Mouse (Mus musculus) naive thymus-derived CD4-positive, alpha-beta T cell, adult 2 months (primary cell): ENCODE measurements around the gene Vamp1.

Source experiments
- DNase-seq: peaks from one replicate; pipeline ENCODE4 v3.0.0-alpha.2; 2011; ENCODE audit warnings: low read depth

The Vamp1 gene

DNA sequence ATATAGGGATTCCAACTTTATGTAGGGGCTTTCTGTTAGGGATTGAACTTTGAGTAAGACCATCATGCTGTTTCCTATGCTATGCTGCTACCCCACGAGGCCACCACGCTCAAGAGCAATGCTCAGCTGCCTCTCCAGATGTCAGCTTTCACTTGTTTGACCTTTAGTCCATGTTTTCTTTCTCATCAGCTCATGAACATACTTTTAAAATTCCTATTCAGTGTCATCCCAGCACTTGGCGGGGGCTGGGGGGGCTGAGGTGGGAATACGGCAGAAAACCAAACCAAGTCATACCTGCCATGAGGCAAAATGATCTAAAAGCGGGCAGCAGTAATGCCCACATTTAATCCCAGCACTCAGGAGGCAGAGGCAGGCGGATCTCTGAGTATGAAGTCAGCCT, 2.2 kb upstream of the Vamp1 start:
- DNase-seq, result no peak

GRCm38 (mm10) chr6:125213715-125214114, 1.6 kb upstream of the Vamp1 start:
- no peak for DNase-seq

GRCm38 (mm10) chr6:125216898-125217297, 1.5 kb downstream of the Vamp1 start:
- no peak for DNase-seq

GRCm38 (mm10) chr6:125217899-125218298, 2.5 kb downstream of the Vamp1 start:
- no peak for DNase-seq

DNA sequence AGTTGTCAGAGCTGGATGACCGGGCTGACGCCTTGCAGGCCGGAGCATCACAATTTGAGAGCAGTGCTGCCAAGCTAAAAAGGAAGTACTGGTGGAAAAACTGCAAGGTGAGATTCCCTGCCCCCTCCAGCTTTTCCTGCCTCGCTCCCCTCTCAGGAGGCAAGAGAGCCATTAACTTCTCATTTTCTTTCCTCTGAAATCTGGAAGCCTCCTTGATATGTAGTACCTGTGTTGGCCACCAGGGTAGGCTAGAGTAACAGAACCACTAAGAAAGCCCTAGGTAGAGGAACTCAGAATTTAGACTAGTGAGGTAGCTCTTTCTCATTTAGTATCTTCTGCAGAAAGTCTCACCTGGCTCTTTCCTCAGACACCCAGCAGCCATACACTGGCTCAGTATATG, 3.6 kb downstream of the Vamp1 start:
- peak; percentile 89 for DNase-seq

DNA sequence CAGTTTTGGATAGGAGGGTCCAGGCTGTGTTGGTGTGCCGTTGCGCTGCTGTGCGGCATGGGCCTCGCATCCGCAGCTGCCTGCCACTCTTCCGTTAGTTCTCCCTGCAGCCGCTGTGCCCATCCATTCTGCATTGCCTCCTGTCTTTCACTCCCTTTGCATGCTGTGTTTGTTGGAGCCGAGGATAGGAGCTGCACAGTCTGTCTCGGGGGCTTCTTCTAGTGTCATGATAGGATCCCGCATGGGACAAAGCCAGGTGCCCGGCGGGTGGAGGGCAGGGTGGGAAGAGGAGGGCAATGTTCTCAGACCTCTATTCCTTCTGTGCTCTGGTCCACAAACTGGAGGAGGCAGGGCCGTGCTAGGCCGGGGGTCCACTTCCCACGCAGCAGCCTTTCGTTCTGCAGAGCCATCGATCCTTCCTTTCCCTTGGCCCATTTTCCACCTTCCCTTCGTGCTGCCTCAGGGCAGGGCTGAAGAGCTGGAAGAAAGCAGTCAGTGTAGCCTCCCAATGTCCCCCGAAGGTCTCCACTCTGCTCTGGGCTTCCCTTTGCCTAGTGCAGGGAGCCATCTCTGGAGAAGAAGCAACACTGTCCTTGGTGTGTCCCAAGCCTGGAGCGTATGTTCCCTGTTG, 5.9 kb downstream of the Vamp1 start:
- peak; percentile 17 for DNase-seq

- peak; percentile 95 for DNase-seq
Measured at GRCm38 (mm10) chr6:125222146-125222545, 6.8 kb downstream of the Vamp1 start.

DNA sequence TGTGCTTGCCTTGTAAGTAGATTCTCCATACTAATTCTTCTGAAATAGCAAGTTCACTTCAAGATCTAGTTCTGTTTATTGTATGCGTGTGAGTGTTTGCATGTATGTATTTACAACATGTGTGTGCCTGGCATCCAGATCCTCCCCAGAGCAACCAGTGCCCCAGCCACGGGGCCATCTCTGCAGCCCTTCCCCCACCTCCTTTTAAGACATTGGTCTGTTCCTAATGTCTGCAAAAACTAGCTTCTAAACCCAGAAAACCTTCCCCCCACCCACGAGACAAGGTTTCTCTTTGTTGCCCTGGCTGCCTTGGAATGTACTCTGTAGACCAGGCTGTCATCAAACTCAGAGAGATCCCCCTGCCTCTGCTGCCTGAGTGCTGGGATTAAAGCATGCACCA, 7.2 kb downstream of the Vamp1 start:
- no peak for DNase-seq

DNA sequence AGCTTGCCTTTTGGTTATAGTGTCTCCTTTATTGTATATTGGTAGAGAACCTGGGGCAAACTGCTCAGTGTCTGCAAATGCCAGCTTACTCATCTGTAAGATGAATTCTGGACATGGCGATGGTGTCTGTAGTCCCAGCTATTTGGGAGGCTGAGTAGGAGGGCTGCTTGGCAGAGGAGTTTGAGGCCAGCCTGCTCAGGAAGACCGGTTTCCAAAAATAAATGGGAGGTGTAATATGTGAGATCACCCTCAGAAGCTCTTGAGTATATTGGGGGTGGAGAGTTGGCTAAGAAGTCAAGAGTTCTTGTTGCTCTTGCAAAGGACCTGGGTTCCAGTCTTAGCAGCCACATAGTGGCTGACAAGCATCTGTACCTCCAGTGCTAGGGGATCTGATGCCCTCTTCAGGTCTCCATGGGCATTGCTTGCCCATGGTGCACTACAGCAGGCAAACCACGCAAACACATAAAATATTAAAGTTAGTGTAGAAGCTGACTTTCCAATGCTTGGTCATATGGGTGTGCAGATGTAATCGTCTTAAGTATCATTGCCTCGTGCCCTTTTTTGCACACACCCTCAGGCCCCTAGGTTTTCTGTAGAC, 10.3 kb downstream of the Vamp1 start:
- peak; percentile 77 for DNase-seq

- DNase-seq, result peak; percentile 28
Measured at GRCm38 (mm10) chr6:125230571-125230970, 15.2 kb downstream of the Vamp1 start.

DNA sequence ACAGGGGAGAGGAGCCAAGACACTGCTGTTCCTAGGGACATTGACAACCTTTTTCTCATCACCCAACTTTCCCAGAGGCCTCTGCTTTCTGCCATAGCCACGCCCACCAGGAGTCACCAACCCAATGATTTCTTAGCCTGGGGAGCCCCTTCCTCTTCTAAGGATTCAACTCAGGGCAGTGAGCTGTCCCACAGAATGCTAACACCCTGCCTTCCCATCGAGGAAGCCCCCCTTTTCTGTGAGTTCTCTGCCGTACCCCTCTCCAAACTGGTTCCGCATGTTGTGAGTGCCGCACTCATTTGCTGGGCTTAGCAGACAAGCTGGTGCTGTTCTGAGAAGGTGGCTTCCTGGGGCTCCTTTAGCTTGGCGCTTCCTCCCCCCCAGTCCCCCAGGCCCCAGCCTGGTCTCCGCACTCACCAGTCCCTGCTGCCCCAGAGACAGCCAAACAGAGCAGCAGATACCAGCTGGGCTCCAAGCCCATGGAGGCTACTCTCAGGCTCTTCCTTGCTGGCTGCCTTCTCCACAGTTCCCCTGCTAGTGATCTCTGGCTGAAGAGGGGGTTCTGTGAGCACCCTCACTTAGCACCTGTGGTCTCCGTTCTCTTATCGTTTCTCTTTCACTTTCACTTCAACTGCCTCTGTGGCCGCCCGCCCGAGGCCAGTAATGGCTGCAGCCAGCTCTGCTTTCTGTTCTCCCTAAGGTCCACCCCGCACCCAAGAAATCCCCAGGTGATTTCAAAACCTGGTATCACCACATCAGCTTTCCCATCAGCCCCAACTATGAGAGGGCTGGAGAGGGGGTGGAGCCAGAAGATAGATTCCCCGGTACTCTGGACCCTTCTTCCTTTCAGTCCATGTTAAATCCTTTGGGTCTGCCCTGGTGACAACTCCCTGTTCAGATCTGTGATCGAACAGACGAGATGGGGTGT, 16.0 kb downstream of the Vamp1 start, which contains the start of gene Tapbpl:
Gene Tapbpl, minus strand, starts transcription at position 744 of the 928 bp plus-strand sequence.
- DNase-seq, result peak; percentile 79

DNA sequence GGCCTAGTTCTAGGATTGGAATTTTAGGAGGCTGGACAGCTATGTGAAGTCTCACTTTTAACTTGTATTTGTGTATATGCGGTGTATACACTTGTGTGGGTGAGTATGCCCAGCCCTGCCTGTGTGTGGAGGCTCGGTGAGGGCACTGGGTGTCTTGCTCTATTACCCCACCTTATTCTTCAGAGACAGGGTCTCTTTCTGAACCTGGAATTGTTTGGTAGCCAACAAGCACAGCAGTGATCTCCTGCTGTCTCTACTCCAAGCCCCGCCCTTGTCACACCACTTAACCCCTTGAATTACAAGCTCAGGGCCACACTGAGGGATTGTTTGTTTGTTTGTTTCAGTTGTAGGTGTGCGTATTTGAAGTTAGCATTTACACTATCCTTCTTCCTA, 16.7 kb downstream of the Vamp1 start:
- DNase-seq, result no peak

DNA sequence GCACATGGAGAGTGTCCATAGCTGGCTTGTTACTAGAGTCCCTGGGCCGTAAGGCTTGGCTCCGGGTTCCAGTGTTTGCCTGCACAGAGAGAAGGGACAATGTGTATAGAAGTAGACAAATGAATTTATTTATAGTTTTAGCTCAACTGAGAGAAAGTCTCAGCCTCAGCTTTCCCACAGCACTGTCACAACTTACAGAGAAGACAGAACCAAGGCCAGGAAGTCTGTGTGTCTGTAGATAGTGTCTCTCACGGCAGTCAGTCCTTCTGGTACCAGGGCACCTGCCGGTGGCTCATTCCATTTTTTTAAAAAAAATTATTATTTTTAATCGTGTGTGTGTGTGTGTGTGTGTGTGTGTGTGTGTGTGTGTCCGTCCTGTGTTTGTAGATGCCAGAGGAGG, 17.2 kb downstream of the Vamp1 start:
- no peak for DNase-seq

DNA sequence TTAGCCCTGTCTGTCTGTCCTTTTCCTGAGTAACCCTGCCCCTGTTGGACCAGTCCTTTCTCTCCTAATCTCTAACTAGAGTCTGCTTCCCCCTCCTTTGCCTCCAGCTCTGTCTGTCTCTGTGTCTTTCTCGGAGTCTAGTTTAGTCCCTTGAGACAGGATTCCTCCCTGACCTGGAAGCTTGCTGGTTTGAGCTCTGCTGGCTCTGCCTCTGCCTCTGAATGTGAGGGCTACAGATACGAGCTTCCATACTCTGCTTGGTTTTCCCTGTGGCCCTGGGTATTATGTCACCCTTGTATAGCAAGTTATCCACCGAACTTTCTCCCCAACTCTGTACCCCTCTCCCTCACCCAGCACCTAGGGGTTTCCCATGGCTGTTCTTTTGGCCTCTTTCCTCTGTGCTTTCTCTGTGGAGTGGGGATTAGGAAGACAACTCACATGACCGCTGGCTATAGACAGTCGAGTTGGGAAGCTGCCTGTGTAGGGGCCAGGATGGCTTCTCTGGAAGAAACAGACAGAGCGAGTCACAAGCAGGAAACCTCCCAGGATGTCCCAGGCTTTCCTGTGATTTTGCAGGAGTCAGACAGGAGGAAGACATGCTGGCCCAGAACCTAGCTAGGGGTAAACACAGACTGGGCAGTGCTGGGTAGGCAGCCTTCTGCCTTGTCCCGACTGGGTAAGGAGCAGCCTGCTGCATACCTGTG, 18.6 kb downstream of the Vamp1 start:
- DNase-seq, result peak; percentile 35

DNA sequence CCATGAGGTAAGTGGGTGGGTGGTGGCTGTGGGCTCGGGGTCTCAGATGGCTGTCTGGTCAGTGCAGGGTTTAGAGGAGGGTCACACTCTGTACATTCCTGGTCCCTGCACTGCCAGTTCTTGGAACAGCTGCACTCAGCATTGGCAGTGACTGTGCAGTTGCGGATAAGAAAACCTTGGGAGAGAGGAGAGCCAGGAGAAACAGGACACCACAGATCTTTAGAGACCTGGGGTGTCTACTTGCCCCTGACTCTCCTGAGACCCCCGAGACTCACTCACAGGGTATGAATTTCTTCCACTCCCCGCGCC, 19.1 kb downstream of the Vamp1 start:
- peak; percentile 50 for DNase-seq

- no peak for DNase-seq
Measured at GRCm38 (mm10) chr6:125236341-125236740, 21.0 kb downstream of the Vamp1 start.

DNA sequence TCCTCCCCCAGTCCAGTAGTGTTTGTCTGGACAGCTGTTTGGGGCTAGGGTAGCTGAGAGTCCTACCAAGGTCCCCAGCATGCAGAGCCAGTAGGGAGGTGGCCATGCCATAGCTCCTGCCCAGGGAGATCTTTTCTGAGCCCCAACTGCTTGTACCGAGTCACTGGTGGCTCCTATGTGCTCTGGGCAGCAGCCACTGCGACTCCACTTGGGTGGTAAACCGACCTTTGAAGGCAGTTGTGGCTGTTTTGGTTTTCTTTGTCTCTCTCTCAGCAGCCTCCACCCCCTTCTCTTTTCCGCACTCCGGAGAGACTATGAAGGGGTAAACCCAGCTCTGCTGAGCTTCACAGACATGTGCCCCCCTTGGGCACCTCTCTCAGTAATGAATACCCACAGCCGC, 21.4 kb downstream of the Vamp1 start, which contains the start of gene Cd27:
Gene Cd27, minus strand, starts transcription at position 229 of the 400 bp plus-strand sequence.
- peak; percentile 78 for DNase-seq

GRCm38 (mm10) chr6:125237421-125237820, 22.1 kb downstream of the Vamp1 start:
- DNase-seq, result peak; percentile 74

GRCm38 (mm10) chr6:125238396-125238795, 23.0 kb downstream of the Vamp1 start:
- DNase-seq, result peak; percentile 59

DNA sequence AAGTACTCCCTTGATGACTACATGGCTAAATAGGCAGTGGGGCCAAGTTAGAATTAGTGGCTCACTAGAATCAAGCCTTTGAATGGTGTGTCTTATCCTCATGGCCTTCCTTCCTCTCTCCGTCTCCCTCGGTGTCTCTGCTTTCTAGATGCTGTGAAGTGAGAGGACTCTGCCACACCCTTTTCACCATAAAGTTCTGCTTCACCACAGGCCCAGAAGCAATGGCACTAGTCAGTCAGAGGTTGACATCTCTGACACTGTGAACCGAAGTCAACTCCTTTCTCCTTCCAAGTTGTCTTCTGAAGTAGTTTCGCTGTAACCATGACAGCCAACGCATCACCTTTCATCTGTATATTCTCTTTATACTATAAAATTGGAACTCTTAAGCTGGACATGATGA, 24.2 kb downstream of the Vamp1 start:
- peak; percentile 66 for DNase-seq

GRCm38 (mm10) chr6:125240617-125241016, 25.3 kb downstream of the Vamp1 start:
- no peak for DNase-seq

DNA sequence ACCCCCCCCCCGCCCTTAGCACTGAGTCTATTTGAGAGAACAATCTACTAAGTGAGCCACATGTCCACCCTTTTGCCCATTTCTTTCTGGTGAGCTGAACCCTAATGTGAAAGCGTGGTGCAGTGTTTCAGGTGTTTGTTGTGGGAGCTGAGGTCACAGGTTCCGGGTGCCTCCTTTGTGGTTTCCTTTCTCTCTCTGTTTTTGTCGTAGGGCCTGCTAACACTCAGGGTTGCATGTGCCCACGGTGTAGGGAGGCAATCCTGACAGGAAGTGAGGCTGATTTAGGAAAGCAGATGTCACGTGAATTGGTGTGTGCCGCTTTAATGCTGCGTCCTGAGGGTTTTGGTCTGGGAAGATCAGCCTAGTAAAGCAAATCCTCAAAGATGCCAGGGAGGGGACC, 26.2 kb downstream of the Vamp1 start:
- peak; percentile 88 for DNase-seq
